Mouse (Mus musculus) forebrain, embryonic 13.5 days (tissue): ENCODE measurements at regions not wholly inside any gene's neighbourhood (a gene's known extent, or its start where the extent isn't known, plus 50 kb on each side); places are given as distances from the start of the nearest gene placed in this dataset.

Source experiments
- ATAC-seq: fragments of 200-750 bp; cut with Nextera tagmentation; 2 replicates; pipeline ENCODE4 v1.8.0; 2017
- H3K27ac ChIP-seq: fragments of 300-500 bp; sonication (generic); 2 replicates; pipeline ENCODE4 v1.5.1; 2015; ENCODE audit warnings: inconsistent platforms, mild to moderate bottlenecking, moderate library complexity
- H3K27me3 ChIP-seq: fragments of 300-500 bp; sonication (generic); 2 replicates; pipeline ENCODE4 v1.6.1; 2015; ENCODE audit warnings: mild to moderate bottlenecking, inconsistent platforms
- H3K36me3 ChIP-seq: fragments of 300-500 bp; sonication (generic); 2 replicates; pipeline ENCODE4 v1.6.1; 2015; ENCODE audit warnings: mild to moderate bottlenecking, inconsistent platforms; ENCODE audit not compliant: poor library complexity, severe bottlenecking
- H3K4me1 ChIP-seq: fragments of 300-500 bp; sonication (generic); 2 replicates; pipeline ENCODE4 v1.6.1; 2015; ENCODE audit warnings: inconsistent platforms
- H3K4me2 ChIP-seq: fragments of 300-500 bp; sonication (generic); 2 replicates; pipeline ENCODE4 v1.6.1; 2015; ENCODE audit warnings: inconsistent platforms, mild to moderate bottlenecking, moderate library complexity
- H3K4me3 ChIP-seq: fragments of 300-500 bp; sonication (generic); 2 replicates; pipeline ENCODE4 v1.5.1; 2015; ENCODE audit warnings: mild to moderate bottlenecking, inconsistent platforms
- H3K9ac ChIP-seq: fragments of 300-500 bp; sonication (generic); 2 replicates; pipeline ENCODE4 v1.6.1; 2015; ENCODE audit warnings: mild to moderate bottlenecking, inconsistent platforms
- H3K9me3 ChIP-seq: fragments of 300-500 bp; sonication (generic); replicated peaks from 2 replicates; pipeline ENCODE4 v1.6.1; 2016; ENCODE audit warnings: inconsistent platforms
- WGBS: fragments of 180-500 bp; shearing (Covaris S2); methylation state at CpG from one replicate; pipeline ENCODE4 v1.1.7; 2015; 5-methylcytosine and 5-hydroxymethylcytosine counted together

GRCm38 (mm10) chr16:51967051-51967845, 63.8 kb upstream of the Cblb start:
- Histone ChIP-seq H3K9me3 (no peaks in the 10 kb centered on the region), H3K36me3 (no peaks in the 10 kb centered on the region), H3K4me1 (no peaks in the 10 kb centered on the region), H3K9ac (no peak overlapping the region), H3K27ac (no peak overlapping the region), H3K27me3 (no peaks in the 10 kb centered on the region), H3K4me3 (no peak overlapping the region), H3K4me2 (no peak overlapping the region)
- no peak for ATAC-seq
- WGBS, result 93% methylated on average over 6 of the region's 6 CpGs
